Mouse (Mus musculus) MEL (cell line): ENCODE data around the gene Fpr2. TPM values are rescaled to one million over a fixed set of nuclear protein-coding genes. Genes with fewer than 3 reads are reported as not detected.
A peak's percentile ranks its signal among the peaks of the same experiment; 100 is the strongest.

ENCODE experiments used
- DNase-seq: peaks from one replicate; pipeline ENCODE4 v3.0.0; 2011; ENCODE audit warnings: low read depth, low spot score
- H3K27ac ChIP-seq: 2 replicates; pipeline ENCODE4 v1.5.1; 2012; ENCODE audit warnings: low read depth, mild to moderate bottlenecking, control low read depth, low read length, moderate library complexity; ENCODE audit not compliant: control insufficient read depth
- H3K27me3 ChIP-seq, 2 experiments: fragments of 150-350 bp in 1 of 2; sonication (generic) in 1 of 2; 2 replicates each; pipeline ENCODE4 v1.6.1; 2012; ENCODE audit warnings: low read length in 2 of 2, mild to moderate bottlenecking in 2 of 2, improper control_type of control experiment in 1 of 2, moderate library complexity in 1 of 2; ENCODE audit not compliant: insufficient read depth in 2 of 2, control insufficient read depth in 1 of 2
- H3K36me3 ChIP-seq, 2 experiments: 2 replicates each; pipeline ENCODE4 v1.6.1; 2012 to 2014; ENCODE audit warnings: low read length in 2 of 2, improper control_type of control experiment in 1 of 2, inconsistent platforms in 1 of 2, mild to moderate bottlenecking in 1 of 2; ENCODE audit not compliant: insufficient read depth in 2 of 2, control insufficient read depth in 1 of 2
- H3K4me1 ChIP-seq, 2 experiments: fragments of 150-350 bp in 1 of 2; sonication (generic) in 1 of 2; 2 replicates each; pipeline ENCODE4 v1.6.1; 2012; ENCODE audit warnings: low read length in 2 of 2, improper control_type of control experiment in 1 of 2, mild to moderate bottlenecking in 1 of 2; ENCODE audit not compliant: insufficient read depth in 2 of 2, control insufficient read depth in 1 of 2
- H3K4me3 ChIP-seq, 2 experiments: fragments of 150-350 bp in 1 of 2; sonication (generic) in 1 of 2; 2 replicates each; pipeline ENCODE4 v1.5.1; 2012; ENCODE audit warnings: low read depth in 2 of 2, low read length in 2 of 2, mild to moderate bottlenecking in 2 of 2, moderate library complexity in 2 of 2, control low read depth in 1 of 2, improper control_type of control experiment in 1 of 2; ENCODE audit not compliant: control insufficient read depth in 1 of 2, insufficient read depth in 1 of 2
- H3K79me2 ChIP-seq: 2 replicates; pipeline ENCODE4 v1.6.1; 2012; ENCODE audit warnings: mild to moderate bottlenecking, low read length, moderate library complexity; ENCODE audit not compliant: control insufficient read depth, poor library complexity, insufficient read depth
- H3K9ac ChIP-seq: 2 replicates; pipeline ENCODE4 v1.6.1; 2012; ENCODE audit warnings: low read depth, mild to moderate bottlenecking, control low read depth, low read length, moderate library complexity; ENCODE audit not compliant: control insufficient read depth, poor library complexity, severe bottlenecking
- H3K9me3 ChIP-seq: fragments of 150-350 bp; sonication (generic); replicated peaks from 2 replicates; pipeline ENCODE4 v1.6.1; 2012; ENCODE audit warnings: mild to moderate bottlenecking, low read length, improper control_type of control experiment, moderate library complexity; ENCODE audit not compliant: insufficient read depth
- CTCF ChIP-seq, 3 experiments: IDR thresholded peaks in 2 of 3; conservative IDR thresholded peaks in 1 of 3; 2 replicates each; pipeline ENCODE4 v1.5.1; 2011 to 2012; ENCODE audit warnings: low read length in 3 of 3, low read depth in 2 of 3, mild to moderate bottlenecking in 2 of 3, improper control_type of control experiment in 1 of 3, inconsistent platforms in 1 of 3, mixed read lengths in 1 of 3, moderate library complexity in 1 of 3; ENCODE audit not compliant: control insufficient read depth in 1 of 3, insufficient read depth in 1 of 3, poor library complexity in 1 of 3, severe bottlenecking in 1 of 3
- HCFC1 ChIP-seq: IDR thresholded peaks from 2 replicates; pipeline ENCODE4 v1.6.1; 2012; ENCODE audit warnings: low read depth, mild to moderate bottlenecking, inconsistent platforms, low read length, improper control_type of control experiment, moderate library complexity
- JUND ChIP-seq: IDR thresholded peaks from 2 replicates; pipeline ENCODE4 v1.6.1; 2011; ENCODE audit warnings: low read depth, mild to moderate bottlenecking, improper control_type of control experiment, low read length
- KAT2A ChIP-seq: conservative IDR thresholded peaks from 2 replicates; pipeline ENCODE4 v1.6.1; 2012; ENCODE audit warnings: low read depth, low read length, improper control_type of control experiment, inconsistent platforms
- MAZ ChIP-seq: IDR thresholded peaks from 2 replicates; pipeline ENCODE4 v1.6.1; 2012; ENCODE audit warnings: low read depth, mild to moderate bottlenecking, inconsistent platforms, low read length, improper control_type of control experiment
- MYC ChIP-seq: IDR thresholded peaks from 2 replicates; pipeline ENCODE4 v1.6.1; 2011; ENCODE audit warnings: low read depth, mild to moderate bottlenecking, low read length, improper control_type of control experiment, moderate library complexity
- NELFE ChIP-seq: IDR thresholded peaks from 2 replicates; pipeline ENCODE4 v1.6.1; 2011; ENCODE audit warnings: low read depth, low read length, improper control_type of control experiment
- NRF1 ChIP-seq: IDR thresholded peaks from 2 replicates; pipeline ENCODE4 v1.6.1; 2014; ENCODE audit warnings: low read depth, mild to moderate bottlenecking, inconsistent platforms, low read length, improper control_type of control experiment, moderate library complexity; ENCODE audit not compliant: poor library complexity, insufficient read depth, severe bottlenecking
- POLR2A ChIP-seq, 2 experiments: IDR thresholded peaks; 2 replicates each; pipeline ENCODE4 v1.6.1; 2011 to 2012; ENCODE audit warnings: low read length in 2 of 2, mild to moderate bottlenecking in 2 of 2, control low read depth in 1 of 2, improper control_type of control experiment in 1 of 2, low read depth in 1 of 2, moderate library complexity in 1 of 2; ENCODE audit not compliant: control insufficient read depth in 1 of 2, insufficient read depth in 1 of 2, poor library complexity in 1 of 2
- RAD21 ChIP-seq: IDR thresholded peaks from 2 replicates; pipeline ENCODE4 v1.6.1; 2011; ENCODE audit warnings: mild to moderate bottlenecking, low read depth, low read length, improper control_type of control experiment
- SMC3 ChIP-seq: IDR thresholded peaks from 2 replicates; pipeline ENCODE4 v1.6.1; 2011; ENCODE audit warnings: low read depth, low read length, improper control_type of control experiment
- TBP ChIP-seq: IDR thresholded peaks from 2 replicates; pipeline ENCODE4 v1.8.0; 2011; ENCODE audit warnings: low read depth, low read length, improper control_type of control experiment
- USF1 ChIP-seq: IDR thresholded peaks from 2 replicates; pipeline ENCODE4 v1.6.1; 2014; ENCODE audit warnings: low read depth, mild to moderate bottlenecking, inconsistent platforms, low read length, improper control_type of control experiment, moderate library complexity
- USF2 ChIP-seq, 2 experiments: IDR thresholded peaks; 2 replicates each; pipeline ENCODE4 v1.6.1; 2011 to 2012; ENCODE audit warnings: improper control_type of control experiment in 2 of 2, low read length in 2 of 2, borderline replicate concordance in 1 of 2, inconsistent platforms in 1 of 2, low read depth in 1 of 2, mild to moderate bottlenecking in 1 of 2; ENCODE audit not compliant: insufficient read depth in 1 of 2
- ZC3H11A ChIP-seq: IDR thresholded peaks from 2 replicates; pipeline ENCODE4 v1.6.1; 2012; ENCODE audit warnings: low read depth, mild to moderate bottlenecking, inconsistent platforms, low read length, improper control_type of control experiment
- ZKSCAN1 ChIP-seq: IDR thresholded peaks from 2 replicates; pipeline ENCODE4 v1.6.1; 2012; ENCODE audit warnings: low read depth, mild to moderate bottlenecking, inconsistent platforms, low read length, improper control_type of control experiment, moderate library complexity
- polyA plus RNA-seq, 2 experiments: library from polyadenylated mRNA; stranded (reverse) in 1 of 2; unstranded in 1 of 2; fragments of >175 nt in 1 of 2; fragments of >200 nt in 1 of 2; gene quantifications; 2 replicates each; pipeline versions ENCODE4 v1.2.1 to v1.2.4; 2012; ENCODE audit warnings: low replicate concordance in 2 of 2, low read depth in 1 of 2; ENCODE audit not compliant: insufficient read length in 2 of 2, insufficient read depth in 1 of 2, missing spikeins in 1 of 2
- total RNA-seq: library from RNA; depleted of rRNA; stranded (reverse); fragments of 300-350 nt; gene quantifications from 2 replicates; pipeline ENCODE4 v1.2.3, GENCODE M21; 2012

Gene Fpr2
- total and polyA plus RNA-seq, 3 experiments, result not detected

DNA sequence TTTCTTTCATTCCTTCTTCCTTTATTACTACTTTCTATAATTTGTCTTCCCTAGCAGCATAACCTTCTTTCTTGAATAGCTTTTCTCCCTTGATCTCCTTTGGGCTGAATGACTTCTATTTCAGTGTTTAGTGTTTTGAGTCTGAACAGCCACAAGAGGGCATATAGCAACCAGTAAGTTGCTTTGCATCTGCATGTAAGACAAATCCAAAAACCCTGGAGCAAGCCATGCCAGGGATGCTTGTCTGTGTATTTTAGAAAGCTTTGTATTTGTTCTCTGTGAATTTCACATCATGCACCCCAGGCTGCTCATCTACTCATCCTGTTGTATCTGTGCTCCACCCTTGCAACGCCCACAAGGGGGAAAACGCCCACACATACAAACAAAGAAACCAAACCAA lies 11.6 kb downstream of the Fpr2 start:
- no peaks in the 10 kb centered on the region for H3K36me3 ChIP-seq
- peak; percentile 48 for DNase-seq
- H3K9me3 ChIP-seq, result no peaks in the 10 kb centered on the region
- no peak overlapping the region for H3K9ac ChIP-seq
- H3K27ac ChIP-seq, result no peak overlapping the region
- no peaks in the 10 kb centered on the region for H3K79me2 ChIP-seq
- TF ChIP-seq SMC3, result peak; percentile 81
- TF ChIP-seq ZC3H11A, result peak; percentile 58; the same call in 1 of the 2 replicates
- TF ChIP-seq CTCF (IDR thresholded peaks at IDR 0.05 in 2 of 3, conservative IDR thresholded peaks at IDR 0.05 in 1 of 3; ENCODE audit: control insufficient read depth in 1 of 3, insufficient read depth in 1 of 3, low read depth in 2 of 3, low read length in 3 of 3, poor library complexity in 1 of 3, severe bottlenecking in 1 of 3), result peak; percentile 11 to 69 (median 15); a peak in 3 of 6 replicates
- TF ChIP-seq RAD21, result peak; percentile 81
- no peak for TF ChIP-seq NELFE
- TF ChIP-seq JUND, result no peak
- no peaks in the 10 kb centered on the region for H3K4me1 ChIP-seq
- no peak overlapping the region for H3K4me3 ChIP-seq
- no peaks in the 10 kb centered on the region for H3K27me3 ChIP-seq

DNA sequence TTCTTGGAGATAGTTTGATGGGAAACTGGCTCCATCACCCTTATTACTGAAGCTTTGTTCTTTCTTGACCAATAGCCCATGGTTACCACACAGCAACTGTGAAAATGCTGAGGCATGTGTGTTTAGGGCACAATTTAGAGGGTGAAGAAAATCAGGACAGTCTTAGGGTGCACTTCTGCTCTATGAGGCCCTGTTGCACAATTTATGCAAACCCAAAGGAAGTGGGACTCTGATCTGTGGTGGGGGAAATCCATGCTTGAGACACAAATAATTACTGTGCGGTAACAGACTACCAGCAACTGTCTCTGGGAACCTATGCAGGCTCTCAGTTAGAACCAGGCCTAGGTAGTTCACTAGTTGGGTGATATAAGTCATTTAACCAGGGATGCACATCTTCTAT lies 13.1 kb downstream of the Fpr2 start:
- H3K4me3 ChIP-seq, result no peak overlapping the region
- no peaks in the 10 kb centered on the region for H3K79me2 ChIP-seq
- TF ChIP-seq ZKSCAN1, result no peak
- TF ChIP-seq USF2 (IDR thresholded peaks at IDR 0.05; ENCODE audit: borderline replicate concordance in 1 of 2, insufficient read depth in 1 of 2, low read depth in 1 of 2, low read length in 2 of 2), result no peak
- no peak for TF ChIP-seq POLR2A (IDR thresholded peaks at IDR 0.05; ENCODE audit: control insufficient read depth in 1 of 2, insufficient read depth in 1 of 2, low read depth in 1 of 2, low read length in 2 of 2, poor library complexity in 1 of 2)
- no peak for TF ChIP-seq NELFE
- TF ChIP-seq USF1, result no peak
- no peak for TF ChIP-seq TBP
- no peak for TF ChIP-seq KAT2A
- TF ChIP-seq MYC, result no peak
- TF ChIP-seq MAZ, result no peak
- no peak for TF ChIP-seq HCFC1
- no peak for TF ChIP-seq NRF1
- no peak for DNase-seq
- no peaks in the 10 kb centered on the region for H3K36me3 ChIP-seq
- H3K4me1 ChIP-seq, result no peaks in the 10 kb centered on the region
- no peaks in the 10 kb centered on the region for H3K9me3 ChIP-seq
- no peak overlapping the region for H3K27ac ChIP-seq
- no peaks in the 10 kb centered on the region for H3K27me3 ChIP-seq
- no peak overlapping the region for H3K9ac ChIP-seq
